Mouse (Mus musculus) fat pad, adult 2 months (tissue): ENCODE results near the gene Olfr938.

Source experiments
- DNase-seq: peaks from one replicate; pipeline ENCODE4 v3.0.0-alpha.2; 2011; ENCODE audit warnings: low read depth, low spot score; ENCODE audit errors: extremely low read depth

Olfr938 gene

DNA sequence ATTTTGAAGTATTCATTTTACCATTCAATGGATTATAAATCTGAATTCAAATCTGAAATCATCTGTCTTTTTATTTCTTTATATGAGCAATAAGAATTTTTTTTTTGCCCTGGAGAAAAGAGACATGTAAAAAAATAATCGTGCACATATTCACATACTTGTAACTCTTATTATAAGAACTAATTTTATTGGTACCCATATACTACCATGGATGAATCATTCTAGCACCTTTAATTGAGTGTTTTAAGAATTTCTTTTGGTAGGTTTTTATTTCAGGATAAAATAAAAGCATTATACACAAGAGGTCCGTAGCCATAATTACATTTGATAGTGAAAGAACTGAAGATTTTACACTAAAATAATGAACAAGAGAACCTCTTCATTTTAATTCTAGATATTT, at the start of gene Olfr938:
Gene Olfr938 (minus strand): TSS at position 101 of the 400 bp plus-strand sequence.
- DNase-seq = no peak

DNA sequence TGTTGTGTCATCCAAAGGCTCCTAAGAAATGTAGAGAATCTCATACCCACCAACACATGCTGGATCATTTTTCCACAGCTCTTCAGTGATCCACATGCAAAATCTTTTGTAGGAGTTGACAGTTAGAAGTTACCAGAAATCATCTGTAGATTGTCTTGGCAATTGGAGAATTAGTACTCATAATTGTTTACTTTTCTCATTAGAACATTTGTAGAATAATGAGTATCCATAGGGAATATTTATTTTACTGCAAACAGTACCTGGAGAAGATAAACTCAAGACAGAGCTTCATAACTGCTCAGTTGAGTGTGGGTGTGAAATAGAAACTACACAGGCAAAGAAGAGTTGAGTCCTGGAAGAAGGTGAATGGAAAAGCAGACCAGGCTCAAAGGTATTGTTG, 49.1 kb upstream of the Olfr938 start, which contains the start of gene Olfr27:
Gene Olfr27 (plus strand): TSS at position 301 of the 400 bp plus-strand sequence.
- no peak for DNase-seq

DNA sequence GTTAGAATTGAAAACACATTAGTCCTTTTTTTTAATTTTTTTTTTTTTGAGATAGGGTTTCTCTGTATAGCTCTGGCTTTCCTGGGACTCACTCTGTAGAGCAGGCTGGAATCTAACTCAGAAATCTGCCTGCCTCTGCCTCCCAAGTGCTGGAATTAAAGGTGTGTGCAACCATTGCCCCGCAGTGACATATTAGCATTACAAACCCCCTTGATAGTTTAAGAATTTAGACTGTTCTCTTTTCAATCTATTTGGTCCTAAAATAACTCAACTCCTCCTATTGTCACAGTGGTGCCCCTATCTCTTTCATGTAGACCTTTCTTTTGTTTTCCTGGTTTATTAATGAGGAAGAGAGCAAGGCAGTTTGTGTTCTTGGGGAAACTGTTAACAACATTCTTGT, 48.6 kb upstream of the Olfr938 start:
- no peak for DNase-seq

DNA sequence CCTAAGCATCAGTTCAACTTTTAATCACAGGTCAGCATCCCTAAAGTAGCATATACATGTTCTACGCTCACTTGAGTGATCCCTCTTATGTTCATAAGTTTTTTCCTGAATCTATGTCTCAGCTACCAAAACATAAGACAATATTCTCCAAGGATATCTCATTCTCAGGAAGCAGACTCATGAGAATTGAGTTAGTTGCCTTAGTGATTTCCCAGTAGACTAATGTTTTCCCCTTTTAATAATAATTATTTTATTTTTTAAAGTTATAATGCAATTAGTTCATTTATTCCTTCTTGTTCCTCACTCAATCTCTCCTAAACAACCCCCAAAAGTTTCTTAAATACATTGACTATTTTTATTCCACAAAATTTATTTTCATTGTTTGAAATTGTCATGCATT, 13.8 kb downstream of the Olfr938 start, which contains the start of gene Olfr937:
Gene Olfr937 (minus strand): TSS at position 101 of the 400 bp plus-strand sequence.
- no peak for DNase-seq
